25 mouse cellular contexts compared by ENCODE assay signal in the genomic region with DNA sequence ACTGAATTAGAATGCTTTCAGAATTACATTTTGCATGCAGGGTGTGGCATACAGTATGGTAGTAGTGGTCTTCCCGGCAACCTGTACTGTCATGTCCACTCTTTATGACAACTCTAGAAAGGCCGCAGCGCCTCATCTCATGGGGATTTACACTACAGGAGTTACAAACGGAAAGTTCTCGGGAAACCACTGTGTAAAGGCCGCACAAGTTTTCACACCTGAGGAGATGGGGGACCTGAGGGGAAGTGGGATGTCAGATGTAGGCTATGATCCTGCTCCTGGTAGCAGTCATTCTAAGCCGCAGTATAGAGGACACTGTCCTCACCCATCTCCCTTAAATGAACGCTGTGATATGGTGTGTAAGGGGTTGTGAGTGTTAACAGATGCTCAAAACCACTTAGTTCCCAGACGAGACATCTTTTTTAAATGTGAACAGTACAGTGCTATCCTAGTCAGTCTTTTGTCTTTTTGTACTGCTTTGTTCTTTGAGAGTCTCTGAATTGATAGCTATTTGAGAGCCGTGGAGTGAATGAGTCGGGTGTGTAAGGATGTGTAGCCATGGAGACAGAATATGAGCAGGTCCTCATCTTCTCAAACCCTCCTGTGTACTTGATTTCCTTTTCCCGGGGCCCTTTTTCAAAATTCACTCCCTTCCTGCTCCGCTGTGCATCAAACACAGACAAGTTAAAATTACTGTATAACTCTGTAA. TPM values are rescaled to one million over a fixed set of nuclear protein-coding genes. Genes with fewer than 3 reads are reported as not detected.
DNase-seq lines count a peak whose midpoint lies in the region; ATAC-seq and TF ChIP-seq lines count a peak whose summit lies in the region.
"Had no signal": no experiment of that assay in that cellular context is flagged by ENCODE, and none has a peak within 500 bp of the region (broad histone marks: within the 10 kb centered on the region; RNA-seq: fewer than 3 reads in every experiment).

No protein-coding gene starts in this region.

- DNase-seq in hindbrain, embryonic 11.5 days (ENCODE audit: low spot score) = no peak
- no peak for DNase-seq in midbrain, postnatal 0 days (ENCODE audit: low spot score)
- no peak for DNase-seq in ovary, postnatal 10 days (ENCODE audit: low spot score)
- DNase-seq: adrenal gland, postnatal 25 days; B cell, adult 2 months; cerebellum, adult 8-10 months; heart, postnatal 10 days; kidney, adult 8-10 months; kidney, postnatal 4 days; liver, embryonic 13.5 days; lung, adult 18-20 months; lung, postnatal 10 days; right cerebral cortex, postnatal 25 days had no signal

- H3K4me2 ChIP-seq in hindbrain, embryonic 12.5 days (replicated peaks) = no peak overlapping the region
- no peak overlapping the region for H3K4me2 ChIP-seq in hindbrain, embryonic 11.5 days (replicated peaks; ENCODE audit: low read depth, low read length)
- H3K4me2 ChIP-seq in midbrain, embryonic 13.5 days (replicated peaks) = no peak overlapping the region
- no peak overlapping the region for H3K4me2 ChIP-seq in midbrain, postnatal 0 days (ENCODE audit: low read depth, low read length, poor library complexity, severe bottlenecking)
- no peak overlapping the region for H3K4me2 ChIP-seq in forebrain, embryonic 15.5 days (replicated peaks)
- H3K4me2 ChIP-seq: embryonic facial prominence, embryonic 12.5 days; heart, embryonic 13.5 days; hindbrain, embryonic 14.5 days; intestine, embryonic 15.5 days; limb, embryonic 15.5 days; liver, embryonic 13.5 days; neural tube, embryonic 15.5 days; stomach, embryonic 15.5 days had no signal

- H3K36me3 ChIP-seq in hindbrain, embryonic 12.5 days = peaks cover 32% of the 10 kb centered on the region
- no peaks in the 10 kb centered on the region for H3K36me3 ChIP-seq in hindbrain, embryonic 11.5 days (ENCODE audit: control insufficient read depth, insufficient read depth, low read length)
- H3K36me3 ChIP-seq in midbrain, embryonic 13.5 days = peaks cover 48% of the 10 kb centered on the region
- H3K36me3 ChIP-seq in midbrain, postnatal 0 days (ENCODE audit: insufficient read depth, low read length) = peaks cover 34% of the 10 kb centered on the region
- H3K36me3 ChIP-seq in forebrain, embryonic 15.5 days = peaks cover 22% of the 10 kb centered on the region

- TF ChIP-seq CTCF in midbrain, postnatal 0 days (IDR thresholded peaks at IDR 0.05) = no peak

- 0 out of 2 replicates have a peak, but pooled peaks have one; percentile 48 for ATAC-seq in hindbrain, embryonic 12.5 days (ENCODE audit: low FRiP score)
- no peak for ATAC-seq in hindbrain, embryonic 11.5 days (ENCODE audit: low FRiP score)
- peak; percentile 48; the same call in 1 of the 2 replicates for ATAC-seq in midbrain, embryonic 13.5 days
- ATAC-seq in midbrain, postnatal 0 days (ENCODE audit: low FRiP score) = no peak
- ATAC-seq in forebrain, embryonic 15.5 days (replicated peaks) = peak; percentile 57; the same call in 1 of the 2 replicates
- ATAC-seq: intestine, embryonic 15.5 days had no signal

- no peak overlapping the region for H3K4me3 ChIP-seq in hindbrain, embryonic 12.5 days
- no peak overlapping the region for H3K4me3 ChIP-seq in hindbrain, embryonic 11.5 days (ENCODE audit: low read depth, low read length)
- no peak overlapping the region for H3K4me3 ChIP-seq in midbrain, embryonic 13.5 days (replicated peaks)
- H3K4me3 ChIP-seq in midbrain, postnatal 0 days (ENCODE audit: low read depth, low read length) = no peak overlapping the region
- H3K4me3 ChIP-seq in forebrain, embryonic 15.5 days = no peak overlapping the region
- H3K4me3 ChIP-seq: embryonic facial prominence, embryonic 12.5 days; heart, embryonic 13.5 days; intestine, embryonic 15.5 days; limb, embryonic 10.5 days; limb, embryonic 15.5 days; liver, embryonic 13.5 days; neural tube, embryonic 15.5 days; stomach, embryonic 15.5 days had no signal

- no peaks in the 10 kb centered on the region for H3K9me3 ChIP-seq in hindbrain, embryonic 12.5 days (replicated peaks)
- H3K9me3 ChIP-seq in hindbrain, embryonic 11.5 days (ENCODE audit: control insufficient read depth, low read length) = no peaks in the 10 kb centered on the region
- no peaks in the 10 kb centered on the region for H3K9me3 ChIP-seq in midbrain, embryonic 13.5 days
- no peaks in the 10 kb centered on the region for H3K9me3 ChIP-seq in midbrain, postnatal 0 days (ENCODE audit: low read length)
- no peaks in the 10 kb centered on the region for H3K9me3 ChIP-seq in forebrain, embryonic 15.5 days
- H3K9me3 ChIP-seq: embryonic facial prominence, embryonic 12.5 days; heart, embryonic 13.5 days; intestine, embryonic 15.5 days; limb, embryonic 10.5 days; limb, embryonic 15.5 days; liver, embryonic 13.5 days; neural tube, embryonic 15.5 days; stomach, embryonic 15.5 days had no signal

- no peaks in the 10 kb centered on the region for H3K27me3 ChIP-seq in hindbrain, embryonic 12.5 days
- no peaks in the 10 kb centered on the region for H3K27me3 ChIP-seq in hindbrain, embryonic 11.5 days (ENCODE audit: control insufficient read depth, insufficient read depth, low read length)
- no peaks in the 10 kb centered on the region for H3K27me3 ChIP-seq in midbrain, embryonic 13.5 days
- no peaks in the 10 kb centered on the region for H3K27me3 ChIP-seq in midbrain, postnatal 0 days (ENCODE audit: insufficient read depth, low read length)
- H3K27me3 ChIP-seq in forebrain, embryonic 15.5 days = no peaks in the 10 kb centered on the region
- H3K27me3 ChIP-seq: embryonic facial prominence, embryonic 12.5 days; heart, embryonic 13.5 days; intestine, embryonic 15.5 days; limb, embryonic 15.5 days; liver, embryonic 13.5 days; neural tube, embryonic 15.5 days; stomach, embryonic 15.5 days had no signal

- H3K27ac ChIP-seq in hindbrain, embryonic 12.5 days = no peak overlapping the region
- H3K27ac ChIP-seq in hindbrain, embryonic 11.5 days (ENCODE audit: low read depth, low read length) = no peak overlapping the region
- no peak overlapping the region for H3K27ac ChIP-seq in midbrain, embryonic 13.5 days
- H3K27ac ChIP-seq in midbrain, postnatal 0 days (ENCODE audit: low read depth, low read length) = no peak overlapping the region
- peak overlapping the region; percentile 56; the same call in 1 of the 2 replicates for H3K27ac ChIP-seq in forebrain, embryonic 15.5 days (replicated peaks)
- H3K27ac ChIP-seq: embryonic facial prominence, embryonic 12.5 days; heart, embryonic 13.5 days; hindbrain, embryonic 14.5 days; intestine, embryonic 15.5 days; kidney, postnatal 0 days; limb, embryonic 10.5 days; limb, embryonic 15.5 days; liver, embryonic 13.5 days; neural tube, embryonic 15.5 days; stomach, embryonic 15.5 days had no signal

- 0 out of 2 replicates have a peak, but pooled peaks cover 3% of the 10 kb centered on the region for H3K4me1 ChIP-seq in hindbrain, embryonic 12.5 days
- H3K4me1 ChIP-seq in hindbrain, embryonic 11.5 days (replicated peaks; ENCODE audit: control insufficient read depth, insufficient read depth, low read length) = peaks cover 2% of the 10 kb centered on the region
- H3K4me1 ChIP-seq in midbrain, embryonic 13.5 days (replicated peaks) = no peaks in the 10 kb centered on the region
- no peaks in the 10 kb centered on the region for H3K4me1 ChIP-seq in midbrain, postnatal 0 days (ENCODE audit: insufficient read depth, low read length)
- H3K4me1 ChIP-seq in forebrain, embryonic 15.5 days = no peaks in the 10 kb centered on the region
- H3K4me1 ChIP-seq: embryonic facial prominence, embryonic 12.5 days; heart, embryonic 13.5 days; intestine, embryonic 15.5 days; limb, embryonic 10.5 days; limb, embryonic 15.5 days; liver, embryonic 13.5 days; neural tube, embryonic 15.5 days; stomach, embryonic 15.5 days had no signal

- no peak overlapping the region for H3K9ac ChIP-seq in hindbrain, embryonic 12.5 days
- H3K9ac ChIP-seq in hindbrain, embryonic 11.5 days (ENCODE audit: low read depth, low read length) = no peak overlapping the region
- H3K9ac ChIP-seq in midbrain, embryonic 13.5 days (replicated peaks) = no peak overlapping the region
- no peak overlapping the region for H3K9ac ChIP-seq in midbrain, postnatal 0 days (replicated peaks; ENCODE audit: low read length, poor library complexity, severe bottlenecking)
- no peak overlapping the region for H3K9ac ChIP-seq in forebrain, embryonic 15.5 days (replicated peaks)
- H3K9ac ChIP-seq: embryonic facial prominence, embryonic 12.5 days; heart, embryonic 13.5 days; hindbrain, embryonic 14.5 days; intestine, embryonic 15.5 days; limb, embryonic 15.5 days; liver, embryonic 13.5 days; neural tube, embryonic 15.5 days; stomach, embryonic 15.5 days had no signal

- WGBS in hindbrain, embryonic 12.5 days = 73% methylated on average over 13 of the region's 13 CpGs
- WGBS in hindbrain, embryonic 11.5 days = 79% methylated on average over 13 of the region's 13 CpGs
- WGBS in midbrain, embryonic 13.5 days = 73% methylated on average over 13 of the region's 13 CpGs
- WGBS in midbrain, postnatal 0 days = 75% methylated on average over 13 of the region's 13 CpGs
- WGBS in forebrain, embryonic 15.5 days = 70% methylated on average over 13 of the region's 13 CpGs

RNA-seq across cellular contexts. Expression of a gene that starts 57.0 kb away (rescaled TPM):
- 30.2 and 34.3 TPM in 2 replicates for polyA plus RNA-seq in hindbrain, embryonic 12.5 days (2016; fragmentation: Nextera tagmentation; extraction: Ambion mirVana)
- polyA plus RNA-seq in hindbrain, embryonic 11.5 days (2014; fragmentation: Nextera tagmentation; extraction: Ambion mirVana) = 21.2 and 25.1 TPM in 2 replicates
- 18.2 and 19.1 TPM in 2 replicates for polyA plus RNA-seq in midbrain, embryonic 13.5 days (2015; fragmentation: Nextera tagmentation; extraction: Ambion mirVana)
- 40.8 and 54.0 TPM in 2 replicates for total RNA-seq in midbrain, postnatal 0 days (2014; rRNA removed)
- 11.3 and 13.2 TPM in 2 replicates for polyA plus RNA-seq in midbrain, postnatal 0 days (2015; fragmentation: Nextera tagmentation; extraction: Ambion mirVana)
- 17.4 and 19.2 TPM in 2 replicates for polyA plus RNA-seq in forebrain, embryonic 15.5 days (2015; fragmentation: Nextera tagmentation; extraction: Ambion mirVana)

Comparison
In these comparisons a context has a peak if more than half of its experiments do, and no peak if none do; other contexts are left out.
1. ATAC-seq: peak in hindbrain, embryonic 12.5 days (single experiment), midbrain, embryonic 13.5 days (single experiment) and forebrain, embryonic 15.5 days (single experiment); none in hindbrain, embryonic 11.5 days (single experiment) and midbrain, postnatal 0 days (single experiment).